Mouse (Mus musculus): ENCODE results near the gene Bmf. TPM values are rescaled to one million over a fixed set of nuclear protein-coding genes. Genes with fewer than 3 reads are reported as not detected.

The Bmf gene
- total RNA-seq (2022) = 1 to 10 TPM; 1.6 to 4.7 (median 1.9) TPM

DNA sequence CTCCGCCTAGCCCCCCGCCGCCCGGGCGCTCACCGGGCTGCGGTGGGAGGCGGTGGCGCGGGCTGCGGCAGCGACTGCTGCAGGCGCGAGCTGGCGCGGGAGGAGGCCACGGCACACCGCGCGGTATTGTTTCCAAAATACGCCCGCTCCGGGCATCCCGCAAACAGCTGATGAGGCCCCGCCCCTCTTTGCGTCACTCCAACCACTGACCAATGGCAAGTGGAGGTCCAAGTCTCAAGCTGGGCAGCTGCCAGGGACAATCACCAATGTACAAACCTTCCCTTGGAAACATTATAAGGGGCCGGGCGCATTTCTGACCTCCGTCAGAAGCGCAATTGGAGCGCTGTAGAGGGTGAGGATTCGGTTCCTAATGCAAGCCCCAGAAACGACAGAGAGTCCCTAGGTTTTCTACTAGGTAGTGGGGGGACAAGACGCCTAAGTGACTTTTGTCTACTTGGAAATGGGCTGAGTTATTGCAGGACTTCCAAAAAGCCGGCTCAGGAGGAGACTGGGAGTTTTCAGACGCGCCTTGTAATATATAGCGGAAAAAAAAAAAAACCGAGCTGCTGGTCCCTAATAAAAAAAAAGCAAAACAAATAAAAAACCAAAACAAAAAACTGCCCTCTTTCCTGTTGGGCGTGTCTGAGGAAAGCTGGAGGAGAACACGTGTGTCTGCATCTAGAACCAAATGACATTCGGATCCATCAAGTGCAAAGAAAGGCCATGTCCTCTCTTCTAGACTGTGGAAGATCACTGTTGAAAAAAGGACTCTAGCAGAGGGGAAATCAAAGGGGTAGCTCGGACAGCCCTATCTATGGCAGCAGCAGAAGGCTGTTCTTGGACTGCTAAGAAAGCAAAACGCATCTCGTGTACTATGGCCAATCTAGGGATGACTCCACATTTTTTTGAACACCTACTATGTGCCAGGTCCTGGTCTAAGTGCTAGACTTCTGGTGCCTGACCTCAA is at the start of gene Bmf:
Bmf (minus strand) TSS at position 181 of the 967 bp plus-strand sequence.
- peak; percentile 98 to 99 for DNase-seq (ENCODE audit: low spot score in 2 of 2)

DNA sequence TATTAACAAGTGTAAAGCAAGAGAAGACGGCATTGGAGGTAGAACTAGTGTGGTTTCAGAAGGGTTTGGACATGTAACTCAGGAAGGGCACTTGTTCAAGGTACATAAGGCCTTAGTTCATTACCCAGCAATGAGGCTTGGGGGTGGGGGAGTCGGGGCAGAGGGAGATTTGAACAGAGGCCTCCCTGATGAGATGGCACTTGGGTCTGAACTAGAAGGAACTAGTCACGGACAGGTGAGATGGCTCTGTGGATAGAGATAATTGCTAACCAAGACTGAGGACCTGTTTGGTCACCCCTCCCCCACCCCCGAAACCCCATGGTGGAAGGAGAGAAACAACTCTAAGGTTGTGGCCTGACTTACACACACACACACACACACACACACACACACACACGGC is 49.6 kb upstream of the Bmf start:
- no peak for DNase-seq (ENCODE audit: low spot score in 2 of 2)

DNA sequence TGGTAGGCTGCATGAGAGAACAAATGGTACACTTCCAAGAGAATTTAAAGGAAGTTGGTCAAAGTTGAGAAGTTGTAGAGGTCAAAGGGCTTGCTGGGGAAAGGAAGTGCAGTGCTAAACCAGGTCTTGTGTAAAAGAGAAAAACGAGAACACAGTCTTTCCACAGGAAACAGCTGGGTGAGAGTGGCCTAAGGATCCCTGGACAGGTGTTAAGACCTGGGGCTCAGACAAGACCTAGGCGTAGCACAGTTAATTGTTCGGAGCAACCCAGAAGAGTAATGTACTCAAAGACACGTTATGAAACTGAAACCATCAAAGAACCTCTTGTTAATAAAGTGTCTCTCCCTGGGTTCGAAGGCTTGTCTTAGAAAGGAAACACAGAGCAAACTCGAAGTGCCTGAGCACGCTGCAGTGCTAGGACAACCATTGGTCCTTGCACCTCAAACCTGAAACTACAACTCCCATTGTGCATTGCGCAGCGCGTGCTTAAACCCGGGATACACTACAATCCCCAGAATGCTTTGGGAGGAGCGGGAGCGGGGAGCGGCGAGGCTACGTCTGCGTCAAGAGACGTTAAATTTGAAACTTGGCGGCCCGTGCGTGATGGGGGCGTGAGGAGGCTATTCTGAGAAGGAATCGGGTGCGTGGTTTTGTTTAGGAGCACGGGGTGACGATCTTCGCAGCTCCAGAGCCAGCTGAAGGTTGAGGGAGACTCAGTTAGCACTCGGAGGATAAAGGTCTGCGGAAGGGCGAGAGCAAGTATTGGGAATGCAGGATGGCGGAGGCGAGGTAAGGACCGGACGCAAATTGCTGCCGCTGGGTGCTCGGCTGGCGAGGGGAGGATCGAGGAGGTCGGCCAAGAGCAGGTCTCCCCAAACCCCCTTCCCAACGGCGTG is 48.4 kb upstream of the Bmf start, which contains the start of gene Bub1b:
Bub1b (plus strand) TSS at position 539 of the 896 bp plus-strand sequence.
- DNase-seq (ENCODE audit: low spot score in 2 of 2) = peak; percentile 75 to 81

DNA sequence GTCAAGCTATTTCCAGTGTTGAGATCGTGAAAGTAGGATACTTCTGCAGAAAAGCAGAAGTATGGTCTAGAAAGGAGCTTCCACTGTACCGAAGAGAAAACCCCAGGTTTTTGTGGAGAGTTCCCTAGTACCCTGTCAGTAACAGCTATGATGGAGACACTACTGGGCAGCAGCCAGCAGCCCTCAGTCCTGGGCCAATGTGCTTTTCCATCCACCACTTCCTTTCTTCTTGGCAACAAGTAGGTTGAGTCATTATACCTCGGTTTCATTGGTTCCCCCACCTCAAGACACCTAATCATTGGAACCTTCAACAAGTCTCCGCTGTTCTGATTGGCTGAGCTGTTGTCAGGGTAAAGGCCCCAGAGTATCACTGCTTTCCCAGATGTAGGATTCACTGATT is 41.6 kb upstream of the Bmf start:
- DNase-seq (ENCODE audit: low spot score in 2 of 2) = no peak

DNA sequence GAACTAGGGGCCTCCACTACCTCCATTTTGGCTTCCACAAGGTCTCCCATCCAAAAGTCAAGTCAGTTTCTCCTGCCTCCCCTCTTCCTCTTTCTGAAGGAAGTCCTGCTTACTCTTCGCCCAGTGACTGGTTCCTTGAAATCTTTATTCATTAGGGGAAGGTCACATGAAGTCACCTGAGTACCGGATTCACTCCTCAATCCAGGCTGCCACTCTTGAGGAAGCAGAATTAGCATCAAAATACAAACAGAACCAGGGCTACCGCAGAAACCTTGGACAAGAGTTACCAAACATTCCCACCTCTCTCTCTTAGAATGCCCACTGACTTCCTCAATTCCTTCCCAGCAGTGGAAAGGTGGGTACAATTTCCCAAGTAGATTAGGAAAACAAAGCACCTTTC is 38.2 kb upstream of the Bmf start:
- no peak for DNase-seq (ENCODE audit: low spot score in 2 of 2)

DNA sequence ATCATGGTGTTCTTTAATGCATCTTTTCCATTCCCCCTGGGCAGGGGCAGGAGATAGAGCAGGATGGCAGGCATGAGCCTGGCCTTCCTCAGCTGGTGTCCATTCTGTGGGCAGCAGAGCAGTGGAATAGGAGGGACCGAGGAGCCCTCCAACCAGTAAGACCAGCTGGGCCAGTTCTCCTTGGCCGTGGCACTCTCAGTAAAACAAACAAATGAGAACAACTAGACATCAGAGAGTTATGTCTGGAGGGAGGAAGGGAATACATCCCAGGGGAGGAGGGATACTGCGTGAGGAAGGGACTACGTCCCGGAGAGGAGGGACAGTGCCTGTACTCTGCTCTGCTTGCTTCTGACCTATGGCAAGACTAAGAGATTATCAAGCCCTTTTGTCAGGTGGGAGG is 36.5 kb upstream of the Bmf start:
- DNase-seq (ENCODE audit: low spot score in 2 of 2) = no peak

DNA sequence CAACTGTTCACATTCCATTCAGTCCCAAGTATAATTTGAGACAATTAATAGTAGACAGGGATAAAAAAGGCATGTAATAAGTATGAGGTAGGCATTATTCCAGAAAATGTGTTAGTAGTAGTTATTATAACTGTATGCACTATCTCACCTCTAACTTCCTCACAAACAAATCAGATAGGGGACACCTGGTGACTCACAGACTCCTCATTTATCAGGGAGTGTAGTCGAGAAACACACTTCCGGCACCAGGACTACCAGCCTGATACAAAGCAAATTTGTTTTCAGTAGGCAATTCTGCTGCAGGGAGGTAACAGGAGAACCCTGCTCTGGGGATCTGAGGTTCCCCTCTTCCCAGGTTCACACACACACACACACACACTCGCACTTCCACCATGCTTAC is 23.6 kb upstream of the Bmf start:
- DNase-seq (ENCODE audit: low spot score in 2 of 2) = no peak

DNA sequence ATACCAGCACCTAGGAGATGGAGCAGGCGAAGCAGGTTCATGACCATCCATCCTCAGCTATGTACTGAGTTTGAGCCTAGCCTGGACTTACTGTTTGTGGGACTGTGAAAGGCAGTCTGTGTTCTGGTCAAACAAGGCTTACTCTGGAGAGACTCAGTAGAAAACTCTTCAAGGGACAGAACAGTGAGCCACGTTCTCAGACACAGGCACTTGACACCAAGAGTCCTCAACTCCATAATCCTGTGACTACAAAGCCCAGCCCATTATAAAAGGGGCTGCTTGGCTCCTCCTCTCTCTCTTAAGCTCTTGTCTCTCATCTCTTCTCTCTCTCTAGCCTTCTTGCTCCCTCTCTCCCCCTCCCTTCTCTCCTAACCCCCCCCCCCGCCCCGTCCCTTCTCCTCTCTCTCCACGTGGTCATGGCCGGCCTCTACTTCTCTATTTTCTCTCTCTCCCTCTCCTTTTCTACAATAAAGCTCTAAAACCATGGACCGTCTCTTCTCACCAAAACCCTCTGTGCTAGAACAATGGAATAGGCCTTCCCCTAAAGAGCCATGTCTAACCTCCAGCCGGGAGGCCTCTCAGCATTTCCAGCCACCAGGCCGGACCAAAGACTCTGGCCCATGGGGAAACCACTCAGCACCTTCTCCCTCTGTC is 22.8 kb upstream of the Bmf start:
- DNase-seq (ENCODE audit: low spot score in 2 of 2) = no peak

DNA sequence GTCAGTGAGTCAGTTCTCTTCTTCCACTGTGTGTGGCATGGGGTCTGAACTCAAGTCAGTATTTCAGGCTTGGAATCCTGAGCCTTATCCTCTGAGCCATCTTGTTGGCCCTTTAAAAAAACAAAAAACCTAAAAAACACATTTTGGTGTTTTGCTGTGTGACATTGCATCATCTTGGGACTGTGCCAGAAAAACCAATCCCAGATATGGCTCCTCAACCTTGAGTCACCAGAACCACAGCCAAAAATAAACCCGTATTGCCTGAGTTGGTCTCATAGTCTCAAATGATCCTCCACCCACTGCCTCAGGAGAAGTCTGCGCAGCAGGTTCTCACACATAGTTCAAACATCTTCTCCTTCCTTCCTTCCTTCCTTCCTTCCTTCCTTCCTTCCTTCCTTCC is 21.5 kb upstream of the Bmf start:
- no peak for DNase-seq (ENCODE audit: low spot score in 2 of 2)

DNA sequence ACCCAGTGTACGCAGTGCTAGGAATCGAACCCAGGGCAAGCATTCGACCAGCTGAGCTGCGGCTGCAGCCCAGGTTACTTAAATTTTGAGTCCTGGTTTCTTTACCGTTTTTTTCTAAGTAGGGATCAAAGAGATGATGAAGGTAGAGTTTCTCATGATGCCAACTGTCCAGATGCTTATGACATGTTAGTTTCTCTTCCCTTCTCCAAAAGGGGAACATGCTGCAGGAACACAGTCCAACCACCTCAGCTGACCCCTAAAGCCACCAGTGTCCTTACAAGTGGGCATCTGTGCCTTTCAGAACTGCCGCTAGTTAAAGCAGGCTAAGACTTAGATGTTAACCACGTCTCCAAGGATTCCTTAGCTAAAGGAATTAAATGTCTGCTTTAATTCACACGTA is 17.7 kb upstream of the Bmf start:
- DNase-seq (ENCODE audit: low spot score in 2 of 2) = no peak

DNA sequence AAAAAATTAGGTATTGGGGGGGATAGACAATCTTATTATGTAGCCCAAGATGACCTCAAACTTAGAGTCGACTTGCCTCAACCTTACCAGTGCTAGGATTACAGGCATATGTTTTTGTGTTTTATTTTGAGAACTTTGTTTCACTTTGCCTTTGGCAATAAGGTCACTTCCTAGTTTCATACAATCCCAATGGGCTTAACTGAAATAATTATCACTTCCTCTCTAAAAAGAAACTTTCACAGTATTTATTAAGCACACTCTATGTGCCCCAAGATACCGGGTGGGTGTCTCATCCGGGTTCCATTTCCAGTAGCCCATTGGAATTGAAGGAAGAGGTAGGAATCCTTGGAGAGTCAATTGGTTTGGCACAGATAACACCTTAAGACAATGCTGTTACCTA is 12.9 kb upstream of the Bmf start:
- no peak for DNase-seq (ENCODE audit: low spot score in 2 of 2)

DNA sequence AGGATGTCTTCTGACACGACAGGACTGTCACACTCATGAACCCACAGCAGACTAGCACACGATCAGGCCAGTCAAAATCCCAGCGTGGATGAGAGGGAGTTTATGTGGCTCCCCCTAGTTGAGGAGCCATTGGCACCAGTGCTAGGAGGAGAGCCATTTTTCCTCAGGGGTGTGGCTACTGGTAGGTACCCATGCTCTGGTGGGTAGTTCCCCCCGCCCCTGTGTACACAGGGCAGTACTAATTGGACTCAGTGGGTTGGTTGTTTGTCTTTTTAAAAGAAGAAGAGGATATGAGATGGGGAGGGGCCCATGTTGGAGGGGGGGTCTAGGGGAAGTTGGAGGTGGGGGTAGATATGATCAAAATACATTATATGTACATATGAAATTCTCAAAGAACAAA is 12.5 kb upstream of the Bmf start:
- DNase-seq (ENCODE audit: low spot score in 2 of 2) = no peak

DNA sequence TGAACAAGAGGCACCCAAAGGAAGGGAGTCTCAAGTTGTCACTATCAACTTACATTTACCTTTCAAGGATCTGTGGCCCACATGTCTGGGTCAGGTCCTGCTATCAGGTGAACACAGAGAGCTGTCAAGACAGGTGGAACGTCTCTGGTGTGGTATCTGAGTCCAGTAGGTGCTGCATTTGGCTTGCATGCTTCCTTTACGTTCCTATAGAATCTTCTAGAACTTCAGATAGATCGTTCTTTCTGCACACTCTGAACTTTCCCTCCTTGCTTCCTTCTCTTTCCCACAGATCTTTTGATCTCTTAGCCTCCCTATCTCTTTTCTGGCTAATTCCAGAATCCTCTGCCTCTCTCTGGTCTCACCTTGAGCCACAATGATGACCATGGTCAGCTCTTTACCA is 8.9 kb upstream of the Bmf start:
- no peak for DNase-seq (ENCODE audit: low spot score in 2 of 2)

DNA sequence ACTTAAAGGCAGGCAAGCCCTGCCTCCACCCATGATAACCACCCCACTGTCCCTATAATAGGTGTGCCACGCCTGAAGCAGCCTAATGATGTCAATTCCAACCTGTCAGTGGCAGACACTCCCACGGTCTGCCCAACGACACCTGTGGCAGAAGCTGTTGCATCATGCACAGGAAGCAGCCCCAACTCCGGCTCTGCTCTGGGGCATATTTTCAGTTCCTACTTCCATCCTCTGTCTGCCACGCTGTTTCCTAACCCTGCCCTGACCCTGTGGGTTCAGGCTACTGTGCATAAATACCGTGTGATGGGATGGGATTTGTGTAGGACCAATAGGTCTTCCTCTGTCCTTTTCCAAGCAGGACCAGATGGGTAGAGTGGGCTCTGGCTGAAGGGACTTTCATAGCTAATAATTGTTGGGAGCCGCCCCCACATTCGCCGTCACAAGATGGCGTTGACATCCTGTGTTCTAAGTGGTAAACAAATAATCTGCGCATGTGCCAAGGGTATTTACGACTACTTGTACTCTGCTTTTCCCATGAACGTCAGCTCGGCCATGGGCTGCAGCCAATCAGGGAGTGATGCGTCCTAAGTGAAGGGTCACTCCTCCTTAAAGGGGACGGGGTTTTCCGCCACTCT is 5.0 kb upstream of the Bmf start:
- DNase-seq (ENCODE audit: low spot score in 2 of 2) = peak; percentile 50 to 65

DNA sequence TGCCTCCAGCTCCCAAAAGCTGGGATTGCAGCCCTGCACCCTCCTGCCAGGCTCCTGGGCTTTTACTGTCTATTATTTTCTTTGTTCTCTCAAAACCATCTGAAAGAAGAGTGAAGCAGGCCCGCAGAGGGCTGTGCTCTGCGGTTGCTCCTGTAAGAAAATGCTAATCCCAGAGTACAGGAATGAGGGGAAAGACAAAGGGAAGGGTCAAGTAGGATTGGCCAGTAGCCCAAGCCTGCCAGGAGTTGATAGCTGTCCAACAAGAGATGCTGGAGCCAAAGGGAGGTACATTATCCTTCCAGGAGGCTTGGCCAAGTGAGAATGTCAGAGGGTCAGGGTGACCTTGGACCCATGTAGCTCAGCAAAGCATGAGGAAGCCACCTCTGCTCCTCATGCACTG is 2.1 kb upstream of the Bmf start:
- DNase-seq (ENCODE audit: low spot score in 2 of 2) = no peak

DNA sequence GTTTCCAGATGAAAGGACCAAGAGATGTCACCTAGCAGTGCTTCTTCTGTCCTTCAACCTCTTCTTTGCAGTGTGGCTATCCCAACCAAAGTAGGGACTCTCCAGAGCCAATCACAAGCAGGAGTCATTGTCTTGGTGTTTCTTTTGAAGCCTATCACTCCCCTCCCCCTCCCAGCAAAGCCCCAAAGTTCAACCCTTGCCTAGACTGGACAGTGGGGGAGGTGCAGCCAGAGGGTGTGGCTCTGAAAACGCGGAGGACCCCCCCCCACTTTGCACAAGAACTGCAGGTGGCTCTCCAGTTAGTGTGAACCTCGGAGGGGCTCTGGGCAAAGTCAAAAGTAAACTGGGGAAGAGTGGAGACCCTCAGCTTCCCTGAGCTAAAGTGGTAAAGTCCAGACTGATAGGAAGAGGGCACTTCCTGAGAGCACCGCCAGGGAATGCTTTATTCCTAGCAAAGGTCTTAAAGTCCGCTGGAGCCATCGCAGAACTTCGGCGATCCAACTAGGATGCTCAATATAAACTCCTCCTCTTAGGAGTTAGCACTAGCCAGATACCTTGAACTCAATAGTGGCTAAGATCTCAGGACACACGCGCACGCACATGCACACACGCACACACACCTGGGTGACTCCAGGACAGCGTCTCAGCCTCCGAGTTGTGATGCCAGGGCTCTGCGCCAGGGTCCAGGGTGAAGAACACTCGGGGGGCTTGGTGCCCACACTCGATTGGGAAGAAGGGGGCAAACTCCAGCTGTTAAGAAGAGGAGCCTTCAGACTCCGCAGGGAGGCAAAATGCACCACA is 866 bp downstream of the Bmf start:
- DNase-seq (ENCODE audit: low spot score in 2 of 2) = no peak

DNA sequence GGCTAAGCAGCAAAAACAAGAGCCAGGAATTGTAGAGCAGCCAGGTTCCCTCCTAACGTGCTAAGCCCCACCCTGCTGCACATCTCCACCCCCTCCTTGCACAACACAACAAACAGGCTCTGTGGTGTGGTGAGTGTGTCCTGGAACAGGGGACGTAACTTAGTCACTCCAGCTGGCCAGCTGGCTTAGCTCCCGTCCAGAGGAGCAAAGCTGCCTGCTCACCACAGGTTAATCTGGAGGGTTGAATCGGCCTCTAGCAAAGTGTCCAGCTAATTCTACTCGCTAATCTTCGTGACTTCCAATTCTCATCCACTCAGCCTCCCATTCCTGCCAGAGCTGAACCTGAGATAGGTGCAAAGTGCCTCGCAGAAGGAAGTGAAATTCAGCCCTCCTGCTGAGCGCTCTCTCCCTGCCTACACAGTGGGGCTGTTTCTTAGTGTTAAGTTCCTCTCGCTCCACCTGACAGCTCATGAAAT is 1.9 kb downstream of the Bmf start:
- peak in 1 of 2 experiments; percentile 54 for DNase-seq (ENCODE audit: low spot score in 2 of 2)

DNA sequence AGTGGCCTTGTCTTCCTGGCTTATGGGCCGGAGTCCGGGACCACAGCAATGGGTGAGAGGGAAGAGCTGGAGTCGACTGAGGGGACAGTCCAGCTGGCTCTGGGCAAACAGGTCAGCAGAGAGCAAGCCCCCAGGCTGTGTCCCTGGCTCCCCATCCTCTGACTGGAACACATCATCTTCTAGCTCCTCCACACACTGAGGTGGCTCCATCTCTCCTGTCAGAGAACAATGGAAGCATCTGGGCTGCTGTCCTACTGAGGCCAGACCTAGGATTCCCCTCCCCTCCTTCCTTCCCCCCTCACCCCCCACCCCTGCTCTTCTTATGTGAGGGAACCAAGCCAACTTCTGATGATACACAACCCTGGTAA is 2.7 kb downstream of the Bmf start:
- DNase-seq (ENCODE audit: low spot score in 2 of 2) = no peak

DNA sequence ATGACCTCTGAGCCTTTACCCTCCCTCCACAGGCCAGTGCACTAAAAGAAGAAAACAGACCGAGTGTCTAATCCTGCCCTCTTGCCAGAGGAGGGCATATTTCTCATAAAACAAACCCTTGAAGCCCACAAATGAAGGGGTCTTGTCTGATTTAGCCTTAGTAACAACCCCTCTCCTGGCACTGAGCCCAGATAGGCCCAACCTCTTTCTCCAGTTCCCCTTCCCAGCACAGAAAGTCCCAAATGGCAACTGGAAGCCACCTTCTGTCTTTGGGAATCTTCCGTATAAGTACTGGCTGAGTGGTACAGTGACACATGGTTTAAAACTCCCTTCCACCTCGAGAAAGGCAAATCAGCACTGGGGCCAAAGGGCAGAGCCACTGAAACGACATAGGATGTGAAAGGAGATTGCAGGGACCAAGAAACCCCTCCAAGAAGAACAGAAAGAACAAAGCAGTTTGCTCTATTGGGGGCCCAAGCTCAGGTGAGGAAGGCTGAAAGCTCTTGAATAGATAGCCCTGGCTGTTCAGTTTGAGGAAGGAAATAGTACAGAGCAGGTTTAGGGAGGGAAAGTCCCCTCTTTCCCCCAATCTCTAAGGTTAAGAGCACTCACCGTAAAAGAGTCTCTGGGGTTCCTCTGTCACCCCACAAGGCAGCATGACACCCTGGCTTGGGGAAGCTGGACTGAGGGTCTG is 3.2 kb downstream of the Bmf start:
- no peak for DNase-seq (ENCODE audit: low spot score in 2 of 2)
